Mouse (Mus musculus) 3134 (cell line): ENCODE results near the gene Asah2.
A peak's percentile ranks its signal among the peaks of the same experiment; 100 is the strongest.
"Not testable (repeated sequence)": the region's sequence is repeated elsewhere in the genome, so short reads cannot be mapped to it uniquely, and the experiment has no call there.

ENCODE experiments used
- DNase-seq: peaks from one replicate; pipeline ENCODE4 v3.0.0-alpha.2; 2011; ENCODE audit warnings: low spot score; ENCODE audit not compliant: insufficient read length; ENCODE audit errors: extremely low read depth

Gene Asah2

GRCm38 (mm10) chr19:32107771-32108306, at the start of gene Asah2:
Gene Asah2 (minus strand): TSS chr19:32108211.
- DNase-seq, result peak; percentile 86

- no peak for DNase-seq
Measured at GRCm38 (mm10) chr19:32157045-32157444, 49.0 kb upstream of the Asah2 start.

- no peak for DNase-seq
Measured at GRCm38 (mm10) chr19:32152529-32152928, 44.5 kb upstream of the Asah2 start.

GRCm38 (mm10) chr19:32148710-32149109, 40.7 kb upstream of the Asah2 start:
- DNase-seq, result no peak

GRCm38 (mm10) chr19:32142383-32142782, 34.4 kb upstream of the Asah2 start:
- no peak for DNase-seq

GRCm38 (mm10) chr19:32138361-32139088, 30.5 kb upstream of the Asah2 start:
- no peak for DNase-seq

- no peak for DNase-seq
Measured at GRCm38 (mm10) chr19:32137904-32138303, 29.9 kb upstream of the Asah2 start.

- DNase-seq, result no peak
Measured at GRCm38 (mm10) chr19:32136888-32137625, 29.0 kb upstream of the Asah2 start.

- DNase-seq, result not testable (repeated sequence)
Measured at GRCm38 (mm10) chr19:32131707-32132488, 23.9 kb upstream of the Asah2 start.

- DNase-seq, result no peak
Measured at GRCm38 (mm10) chr19:32129281-32129680, 21.3 kb upstream of the Asah2 start.

GRCm38 (mm10) chr19:32127180-32127850, 19.3 kb upstream of the Asah2 start:
- DNase-seq, result no peak

GRCm38 (mm10) chr19:32124155-32124554, 16.1 kb upstream of the Asah2 start:
- no peak for DNase-seq

GRCm38 (mm10) chr19:32123196-32123595, 15.2 kb upstream of the Asah2 start:
- no peak for DNase-seq

GRCm38 (mm10) chr19:32120798-32121197, 12.8 kb upstream of the Asah2 start:
- no peak for DNase-seq

- DNase-seq, result no peak
Measured at GRCm38 (mm10) chr19:32119666-32120065, 11.7 kb upstream of the Asah2 start.

- no peak for DNase-seq
Measured at GRCm38 (mm10) chr19:32118496-32118895, 10.5 kb upstream of the Asah2 start.

GRCm38 (mm10) chr19:32117484-32118018, 9.5 kb upstream of the Asah2 start:
- DNase-seq, result no peak

GRCm38 (mm10) chr19:32111866-32112790, 4.1 kb upstream of the Asah2 start:
- no peak for DNase-seq

GRCm38 (mm10) chr19:32106750-32107149, 1.3 kb downstream of the Asah2 start:
- no peak for DNase-seq
